Mouse (Mus musculus) erythroblast, embryonic 14.5 days (primary cell): Measurements from ENCODE around the gene Abr.

ENCODE experiments used
- GATA1 ChIP-seq: IDR thresholded peaks from 2 replicates; pipeline ENCODE4 v1.6.1; 2012; ENCODE audit warnings: low read length, inconsistent platforms, mixed read lengths
- TAL1 ChIP-seq: IDR thresholded peaks from 3 replicates; pipeline ENCODE4 v1.6.1; 2012; ENCODE audit warnings: low read length, inconsistent platforms, mixed read lengths

DNA sequence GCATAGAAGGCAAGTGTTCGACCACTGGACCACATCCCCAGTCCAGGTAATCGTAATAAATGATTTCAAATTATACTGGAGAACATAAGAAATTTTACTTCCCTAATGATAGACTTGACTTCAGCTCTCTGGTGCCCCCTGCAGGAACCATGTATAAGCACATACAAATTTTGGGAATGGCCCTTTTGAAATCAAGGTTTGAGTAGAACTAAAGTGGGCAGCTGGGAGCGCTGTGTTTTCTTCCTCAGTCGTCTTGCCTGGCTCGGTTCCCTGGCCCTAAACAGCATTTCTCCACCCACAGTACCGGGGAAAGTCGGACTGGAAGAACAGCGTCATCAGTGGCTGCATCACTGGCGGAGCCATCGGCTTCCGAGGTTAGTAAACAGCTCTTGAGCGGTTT is 211.3 kb downstream of the Abr start:
- TF ChIP-seq GATA1 (no peak), TAL1 (no peak)
